Mouse (Mus musculus): Measurements from ENCODE around the gene Lyg2. TPM values are rescaled to one million over a fixed set of nuclear protein-coding genes. Genes with fewer than 3 reads are reported as not detected.

Gene Lyg2
- polyA plus RNA-seq, 1 experiment from 2014 or later, result not detected

DNA sequence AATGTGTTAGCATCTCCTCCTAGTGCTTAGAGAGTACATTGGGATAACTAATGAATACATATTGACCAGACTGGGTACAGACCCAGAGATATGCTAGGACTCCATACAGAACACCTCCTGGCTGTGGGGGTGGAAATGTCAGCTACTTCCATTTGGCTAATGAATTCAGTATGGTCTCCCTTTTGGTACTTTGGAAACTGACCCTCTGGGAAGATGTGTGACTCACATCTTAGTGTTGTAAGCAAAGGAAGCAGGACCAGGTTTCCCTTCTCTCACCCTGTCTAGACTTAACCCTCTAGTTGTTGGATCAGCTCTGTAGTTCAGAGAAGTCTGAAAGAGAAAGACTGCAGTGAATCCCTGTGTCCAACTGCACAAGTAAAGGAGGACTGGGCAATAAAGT lies 21.7 kb downstream of the Lyg2 start:
- Histone ChIP-seq H3K27me3 (replicated peaks; ENCODE audit: control insufficient read depth, insufficient read depth, low read length) (no peaks in the 10 kb centered on the region), H3K4me1 (replicated peaks; ENCODE audit: control insufficient read depth, insufficient read depth, low read length) (peaks cover 8% of the 10 kb centered on the region), H3K4me2 (ENCODE audit: low read length) (no peak overlapping the region), H3K27ac (ENCODE audit: low read depth) (no peak overlapping the region), H3K9me3 (ENCODE audit: control insufficient read depth, low read length) (no peaks in the 10 kb centered on the region), H3K4me3 (ENCODE audit: low read depth, low read length) (no peak overlapping the region), H3K36me3 (ENCODE audit: control insufficient read depth, insufficient read depth, low read length) (peaks cover 52% of the 10 kb centered on the region), H3K9ac (ENCODE audit: low read length) (no peak overlapping the region)
- no peak for DNase-seq (ENCODE audit: low spot score)
- ATAC-seq (replicated peaks; ENCODE audit: low FRiP score, low TSS enrichment, low read depth), result no peak

DNA sequence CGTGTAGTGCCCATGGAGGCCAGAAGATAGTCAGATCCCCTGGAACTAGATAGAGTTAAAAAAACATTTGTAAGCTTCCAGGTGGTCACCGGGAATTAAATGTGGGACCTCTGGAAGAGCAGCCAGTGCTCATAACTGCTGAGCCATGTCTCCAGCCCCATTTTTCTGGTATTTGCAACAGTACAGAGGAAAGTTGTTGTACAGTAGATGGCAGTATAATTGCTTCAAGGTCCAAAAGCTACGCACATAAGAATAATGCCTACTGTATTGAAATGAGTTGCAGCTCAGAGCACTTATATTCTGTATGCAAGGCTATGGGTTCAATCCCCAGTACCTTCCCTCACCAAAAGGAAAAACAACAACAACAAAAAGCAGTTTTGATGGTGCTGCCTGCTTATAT lies 24.9 kb downstream of the Lyg2 start:
- Histone ChIP-seq H3K4me3 (ENCODE audit: low read depth, low read length) (peak overlapping the region; percentile 83), H3K9me3 (ENCODE audit: control insufficient read depth, low read length) (no peaks in the 10 kb centered on the region), H3K27ac (ENCODE audit: low read depth) (no peak overlapping the region), H3K27me3 (replicated peaks; ENCODE audit: control insufficient read depth, insufficient read depth, low read length) (no peaks in the 10 kb centered on the region), H3K36me3 (ENCODE audit: control insufficient read depth, insufficient read depth, low read length) (peaks cover 24% of the 10 kb centered on the region), H3K4me1 (replicated peaks; ENCODE audit: control insufficient read depth, insufficient read depth, low read length) (peaks cover 15% of the 10 kb centered on the region), H3K9ac (ENCODE audit: low read length) (peak overlapping the region; percentile 52), H3K4me2 (ENCODE audit: low read length) (peak overlapping the region; percentile 89)
- ATAC-seq (replicated peaks; ENCODE audit: low FRiP score, low TSS enrichment, low read depth), result no peak
- WGBS, result 67% methylated on average over 3 of the region's 3 CpGs
- DNase-seq (ENCODE audit: low spot score), result no peak

DNA sequence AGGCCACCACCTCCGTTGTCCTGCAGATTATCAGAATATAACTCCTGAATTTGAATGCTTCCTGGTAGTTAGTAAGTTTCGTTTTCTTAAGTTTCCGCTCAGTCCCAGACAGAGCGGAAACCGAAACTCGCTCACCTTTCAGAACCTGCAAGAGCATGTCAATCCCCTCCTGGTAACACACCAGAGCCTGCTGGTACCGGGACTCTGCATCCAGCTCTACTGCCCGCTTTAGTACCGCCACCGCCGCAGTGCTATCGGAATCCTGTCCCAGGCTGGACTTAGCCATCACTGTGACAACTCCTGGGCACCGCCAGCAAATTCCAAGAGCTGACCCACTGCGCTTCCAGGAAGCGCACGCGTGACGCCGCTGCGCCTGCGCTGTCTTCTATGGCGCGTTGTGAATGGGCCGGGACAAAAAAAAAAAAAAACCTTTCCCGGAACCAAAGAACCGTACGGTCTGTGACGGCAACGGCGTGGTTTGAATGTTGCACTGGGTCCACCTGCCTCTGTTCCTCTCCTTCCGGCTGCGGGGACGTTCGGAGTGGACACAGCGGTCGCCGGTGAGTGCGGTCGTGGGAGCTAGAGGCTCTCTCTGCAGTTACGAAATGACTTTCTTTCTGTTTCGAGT lies 26.2 kb downstream of the Lyg2 start, which contains the start of the genes Mitd1 and Mrpl30:
TSS of gene Mitd1 (minus strand) at position 387 of the 628 bp plus-strand sequence.
TSS of gene Mrpl30 (plus strand) at position 453 of the 628 bp plus-strand sequence.
- Histone ChIP-seq H3K36me3 (ENCODE audit: control insufficient read depth, insufficient read depth, low read length) (peaks cover 12% of the 10 kb centered on the region), H3K27me3 (replicated peaks; ENCODE audit: control insufficient read depth, insufficient read depth, low read length) (no peaks in the 10 kb centered on the region), H3K4me1 (replicated peaks; ENCODE audit: control insufficient read depth, insufficient read depth, low read length) (peaks cover 15% of the 10 kb centered on the region), H3K4me3 (ENCODE audit: low read depth, low read length) (peak within 1 kb of the TSS; percentile 83), H3K27ac (ENCODE audit: low read depth) (peak within 1 kb of the TSS; percentile 34; the same call in 1 of the 2 replicates), H3K9me3 (ENCODE audit: control insufficient read depth, low read length) (no peaks in the 10 kb centered on the region), H3K9ac (ENCODE audit: low read length) (peak within 1 kb of the TSS; percentile 52), H3K4me2 (ENCODE audit: low read length) (peak within 1 kb of the TSS; percentile 89)
- under 1% methylated on average over 41 of the region's 41 CpGs for WGBS
- DNase-seq (ENCODE audit: low spot score), result peak; percentile 94
- peak; percentile 95 for ATAC-seq (replicated peaks; ENCODE audit: low FRiP score, low TSS enrichment, low read depth)

DNA sequence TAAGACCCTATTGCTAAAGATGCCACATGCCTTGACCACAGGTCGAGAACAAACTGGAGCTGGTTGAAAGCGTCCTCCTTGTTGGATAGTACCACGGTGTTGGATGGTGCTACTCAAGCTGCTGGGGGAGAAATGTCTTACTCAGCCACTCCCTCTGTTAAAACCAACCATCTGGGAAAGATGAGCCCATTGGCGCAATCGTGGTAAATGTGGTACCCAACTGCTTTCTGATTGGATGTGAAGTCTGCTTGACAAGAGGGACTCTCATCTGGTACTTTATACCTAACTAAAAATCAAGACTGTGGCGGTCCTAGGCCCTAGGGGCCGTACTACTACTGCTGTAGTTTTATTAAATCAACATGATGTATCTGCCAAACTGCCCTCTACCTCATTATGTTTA lies 27.1 kb downstream of the Lyg2 start:
- peak overlapping the region; percentile 83 for H3K4me3 ChIP-seq (ENCODE audit: low read depth, low read length)
- H3K9me3 ChIP-seq (ENCODE audit: control insufficient read depth, low read length), result no peaks in the 10 kb centered on the region
- H3K36me3 ChIP-seq (ENCODE audit: control insufficient read depth, insufficient read depth, low read length), result peaks cover 6% of the 10 kb centered on the region; the same call in 1 of the 2 replicates
- peak overlapping the region; percentile 52 for H3K9ac ChIP-seq (ENCODE audit: low read length)
- H3K4me1 ChIP-seq (replicated peaks; ENCODE audit: control insufficient read depth, insufficient read depth, low read length), result peaks cover 15% of the 10 kb centered on the region
- H3K27ac ChIP-seq (ENCODE audit: low read depth), result no peak overlapping the region; the same call in 1 of the 2 replicates
- ATAC-seq (replicated peaks; ENCODE audit: low FRiP score, low TSS enrichment, low read depth) (no peak), DNase-seq (ENCODE audit: low spot score) (no peak)
- H3K27me3 ChIP-seq (replicated peaks; ENCODE audit: control insufficient read depth, insufficient read depth, low read length), result no peaks in the 10 kb centered on the region
- H3K4me2 ChIP-seq (ENCODE audit: low read length), result peak overlapping the region; percentile 89
- WGBS, result 82% methylated on average over 7 of the region's 7 CpGs

DNA sequence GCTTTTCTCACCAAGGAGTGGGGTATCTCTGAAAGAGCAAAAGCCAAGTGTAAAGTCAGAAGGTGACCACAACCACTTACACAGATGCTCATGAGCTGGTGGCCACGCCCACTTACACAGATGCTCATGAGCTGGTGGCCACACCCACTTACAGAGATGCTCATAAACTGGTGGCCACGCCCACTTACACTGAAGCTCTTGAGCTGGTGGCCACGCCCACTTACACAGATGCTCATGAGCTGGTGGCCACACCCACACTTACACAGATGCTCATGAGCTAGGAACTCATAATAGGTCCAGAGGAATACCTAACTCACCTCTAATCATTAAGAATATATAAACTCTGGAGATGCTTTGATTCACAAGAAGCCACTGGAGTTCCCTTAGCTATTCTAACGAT lies 31.8 kb downstream of the Lyg2 start:
- no peak for DNase-seq (ENCODE audit: low spot score)

DNA sequence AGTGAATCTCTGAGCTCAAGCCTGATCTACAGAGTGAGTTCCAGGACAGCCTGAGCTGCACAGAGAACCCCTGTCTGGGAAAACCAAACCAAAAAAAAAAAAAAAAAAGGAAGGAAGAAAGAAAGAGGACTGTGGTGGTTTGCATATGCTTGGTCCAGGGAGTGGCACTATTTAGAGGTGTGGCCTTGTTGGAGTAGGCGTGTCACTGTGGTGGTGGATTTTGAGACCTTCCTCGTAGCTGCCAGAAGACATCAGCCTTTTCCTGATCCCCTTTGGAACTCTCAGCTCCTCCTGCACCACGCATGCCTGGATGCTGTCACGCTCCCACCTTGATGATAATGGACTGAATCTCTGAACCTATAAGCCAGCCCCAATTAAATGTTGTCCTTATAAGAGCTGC lies 32.9 kb downstream of the Lyg2 start:
- 93% methylated on average over 4 of the region's 4 CpGs for whole genome bisulfite sequencing
- Histone ChIP-seq H3K9me3 (ENCODE audit: control insufficient read depth, low read length) (no peaks in the 10 kb centered on the region), H3K4me1 (replicated peaks; ENCODE audit: control insufficient read depth, insufficient read depth, low read length) (no peaks in the 10 kb centered on the region), H3K27ac (ENCODE audit: low read depth) (no peak overlapping the region), H3K4me2 (ENCODE audit: low read length) (no peak overlapping the region), H3K36me3 (ENCODE audit: control insufficient read depth, insufficient read depth, low read length) (peaks cover 51% of the 10 kb centered on the region), H3K4me3 (ENCODE audit: low read depth, low read length) (no peak overlapping the region), H3K27me3 (replicated peaks; ENCODE audit: control insufficient read depth, insufficient read depth, low read length) (no peaks in the 10 kb centered on the region), H3K9ac (ENCODE audit: low read length) (no peak overlapping the region)
- ATAC-seq (replicated peaks; ENCODE audit: low FRiP score, low TSS enrichment, low read depth) (no peak), DNase-seq (ENCODE audit: low spot score) (no peak)

More for the DNA sequence above, 31.8 kb downstream of the Lyg2 start:
- no peak overlapping the region for H3K4me3 ChIP-seq (ENCODE audit: low read depth, low read length)
- ATAC-seq (replicated peaks; ENCODE audit: low FRiP score, low TSS enrichment, low read depth), result no peak
- no peak overlapping the region for H3K9ac ChIP-seq (ENCODE audit: low read length)
- peaks cover 5% of the 10 kb centered on the region; the same call in 1 of the 2 replicates for H3K4me1 ChIP-seq (replicated peaks; ENCODE audit: control insufficient read depth, insufficient read depth, low read length)
- no peak overlapping the region for H3K27ac ChIP-seq (ENCODE audit: low read depth)
- peaks cover 40% of the 10 kb centered on the region for H3K36me3 ChIP-seq (ENCODE audit: control insufficient read depth, insufficient read depth, low read length)
- no peak overlapping the region for H3K4me2 ChIP-seq (ENCODE audit: low read length)
- WGBS, result 71% methylated on average over 4 of the region's 4 CpGs
- no peaks in the 10 kb centered on the region for H3K27me3 ChIP-seq (replicated peaks; ENCODE audit: control insufficient read depth, insufficient read depth, low read length)
- no peaks in the 10 kb centered on the region for H3K9me3 ChIP-seq (ENCODE audit: control insufficient read depth, low read length)

DNA sequence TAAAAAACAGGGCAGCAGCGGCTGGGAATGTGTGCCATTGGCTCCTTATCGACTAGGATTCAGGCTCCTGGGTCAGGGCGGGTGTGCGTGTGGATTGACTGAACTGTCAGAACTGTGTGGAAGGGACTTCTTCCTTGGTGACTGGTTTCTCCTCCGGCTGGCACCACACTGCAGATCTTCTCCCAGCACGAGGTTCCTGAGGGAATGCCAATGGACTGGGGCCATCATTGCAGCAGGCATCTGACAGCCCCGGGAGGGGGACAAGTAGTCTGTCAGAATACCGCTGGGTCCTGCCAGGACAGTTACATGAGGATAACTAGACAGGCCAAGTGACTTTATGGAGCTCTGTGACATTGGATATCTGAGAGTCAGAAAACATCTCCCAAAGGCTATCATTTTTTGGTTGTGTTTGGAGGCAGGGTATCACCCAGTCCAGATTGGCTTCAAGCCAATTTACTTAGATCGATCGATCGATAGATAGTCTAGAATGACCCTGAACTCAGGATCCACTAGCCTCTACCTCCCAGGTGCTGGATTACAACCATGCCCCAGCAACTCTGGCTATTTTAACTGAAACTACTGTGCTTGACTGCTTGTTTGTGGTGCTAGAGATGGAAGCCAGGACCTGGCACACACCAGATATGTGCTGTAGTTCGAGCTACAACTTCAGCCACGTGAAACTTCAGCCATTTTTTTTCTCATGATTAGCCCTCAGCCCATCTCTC lies 38.4 kb downstream of the Lyg2 start:
- H3K4me3 ChIP-seq (ENCODE audit: low read depth, low read length), result no peak overlapping the region
- no peaks in the 10 kb centered on the region for H3K27me3 ChIP-seq (replicated peaks; ENCODE audit: control insufficient read depth, insufficient read depth, low read length)
- H3K9me3 ChIP-seq (ENCODE audit: control insufficient read depth, low read length), result peaks cover 7% of the 10 kb centered on the region; the same call in 1 of the 2 replicates
- DNase-seq (ENCODE audit: low spot score) (no peak), ATAC-seq (replicated peaks; ENCODE audit: low FRiP score, low TSS enrichment, low read depth) (no peak)
- peaks cover 72% of the 10 kb centered on the region for H3K36me3 ChIP-seq (ENCODE audit: control insufficient read depth, insufficient read depth, low read length)
- no peak overlapping the region for H3K27ac ChIP-seq (ENCODE audit: low read depth)
- H3K4me1 ChIP-seq (replicated peaks; ENCODE audit: control insufficient read depth, insufficient read depth, low read length), result 0 out of 2 replicates have a peak, but pooled peaks cover 2% of the 10 kb centered on the region
- 94% methylated on average over 13 of the region's 13 CpGs for WGBS
- no peak overlapping the region for H3K9ac ChIP-seq (ENCODE audit: low read length)
- no peak overlapping the region for H3K4me2 ChIP-seq (ENCODE audit: low read length)

DNA sequence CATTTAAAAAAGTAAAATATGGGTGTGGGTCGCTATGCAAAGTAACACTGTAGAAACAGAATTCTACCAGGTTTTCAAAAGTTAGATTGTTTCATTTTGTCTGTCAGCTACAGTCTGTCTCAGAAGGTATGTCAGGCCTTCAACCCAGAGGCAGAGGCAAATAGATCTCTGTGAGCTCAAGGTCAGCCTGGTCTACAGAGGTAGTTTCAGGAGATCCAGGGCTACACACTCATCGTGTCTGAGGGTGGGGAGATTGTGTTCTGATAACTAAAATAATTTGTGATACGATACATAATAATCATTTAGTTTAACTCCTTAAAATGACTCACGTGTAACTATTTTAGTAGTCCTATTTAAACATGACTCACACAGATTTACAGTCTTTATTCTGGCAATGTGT lies 43.1 kb downstream of the Lyg2 start:
- H3K4me3 ChIP-seq (ENCODE audit: low read depth, low read length), result peak overlapping the region; percentile 56; the same call in 1 of the 2 replicates
- WGBS, result 82% methylated on average over 4 of the region's 4 CpGs
- ATAC-seq (replicated peaks; ENCODE audit: low FRiP score, low TSS enrichment, low read depth), result no peak

More for the DNA sequence above, 43.1 kb downstream of the Lyg2 start:
- Histone ChIP-seq H3K27me3 (replicated peaks; ENCODE audit: control insufficient read depth, insufficient read depth, low read length) (no peaks in the 10 kb centered on the region), H3K4me2 (ENCODE audit: low read length) (peak overlapping the region; percentile 64), H3K9me3 (ENCODE audit: control insufficient read depth, low read length) (peaks cover 7% of the 10 kb centered on the region; the same call in 1 of the 2 replicates), H3K27ac (ENCODE audit: low read depth) (no peak overlapping the region), H3K4me1 (replicated peaks; ENCODE audit: control insufficient read depth, insufficient read depth, low read length) (peaks cover 5% of the 10 kb centered on the region; the same call in 1 of the 2 replicates), H3K9ac (ENCODE audit: low read length) (no peak overlapping the region), H3K36me3 (ENCODE audit: control insufficient read depth, insufficient read depth, low read length) (peaks cover 31% of the 10 kb centered on the region)
- no peak for DNase-seq (ENCODE audit: low spot score)
